Mouse (Mus musculus) neural tube, embryonic 11.5 days (tissue): Measurements from ENCODE around the gene Zfp628. TPM values are rescaled to one million over a fixed set of nuclear protein-coding genes. Genes with fewer than 3 reads are reported as not detected.
A peak's percentile ranks its signal among the peaks of the same experiment; 100 is the strongest.

Experiments
- ATAC-seq: fragments of 200-750 bp; cut with Nextera tagmentation; 2 replicates; pipeline ENCODE4 v1.8.0; 2017; ENCODE audit warnings: moderate number of reproducible peaks, mild to moderate bottlenecking, moderate TSS enrichment, moderate library complexity; ENCODE audit not compliant: insufficient read depth, low FRiP score, low TSS enrichment
- DNase-seq: peaks from one replicate; pipeline ENCODE4 v3.0.0-alpha.2; 2015; ENCODE audit warnings: low spot score
- H3K27ac ChIP-seq: fragments of 300-500 bp; sonication (generic); 2 replicates; pipeline ENCODE4 v1.5.1; 2014; ENCODE audit warnings: low read depth, mild to moderate bottlenecking, low read length
- H3K27me3 ChIP-seq: fragments of 300-500 bp; sonication (generic); 2 replicates; pipeline ENCODE4 v1.6.1; 2014; ENCODE audit warnings: mild to moderate bottlenecking, low read length, mixed read lengths; ENCODE audit not compliant: control insufficient read depth, insufficient read depth
- H3K36me3 ChIP-seq: fragments of 300-500 bp; sonication (generic); 2 replicates; pipeline ENCODE4 v1.6.1; 2014; ENCODE audit warnings: mild to moderate bottlenecking, low read length, moderate library complexity, mixed read lengths; ENCODE audit not compliant: control insufficient read depth, insufficient read depth
- H3K4me1 ChIP-seq: fragments of 300-500 bp; sonication (generic); 2 replicates; pipeline ENCODE4 v1.6.1; 2014; ENCODE audit warnings: low read length, mixed read lengths; ENCODE audit not compliant: control insufficient read depth, insufficient read depth
- H3K4me2 ChIP-seq: fragments of 300-500 bp; sonication (generic); 2 replicates; pipeline ENCODE4 v1.6.1; 2014; ENCODE audit warnings: low read depth, mild to moderate bottlenecking, moderate library complexity
- H3K4me3 ChIP-seq: fragments of 300-500 bp; sonication (generic); 2 replicates; pipeline ENCODE4 v1.5.1; 2014; ENCODE audit warnings: low read depth, low read length
- H3K9ac ChIP-seq: fragments of 300-500 bp; sonication (generic); 2 replicates; pipeline ENCODE4 v1.6.1; 2014; ENCODE audit warnings: mild to moderate bottlenecking, low read length
- H3K9me3 ChIP-seq: fragments of 300-500 bp; sonication (generic); 2 replicates; pipeline ENCODE4 v1.6.1; 2016; ENCODE audit warnings: low read length; ENCODE audit not compliant: control insufficient read depth
- WGBS: fragments of 180-500 bp; shearing (Covaris S2); extraction: QIAGEN DNeasy Blood & Tissue Kit; methylation state at CpG from one replicate; pipeline ENCODE4 v1.1.7; 2014; 5-methylcytosine and 5-hydroxymethylcytosine counted together
- polyA plus RNA-seq: library from polyadenylated mRNA; unstranded; fragments of >200 nt; fragmentation: Nextera tagmentation; extraction: Ambion mirVana; gene quantifications from 2 replicates; pipeline ENCODE4 v1.2.1, GENCODE M21; 2014

The Zfp628 gene
- polyA plus RNA-seq, 1 experiment from 2014 or later = 3.8 TPM

GRCm38 (mm10) chr7:4938456-4938855, 23.4 kb downstream of the Zfp628 start:
- ATAC-seq = 0 out of 2 replicates have a peak, but pooled peaks have one; percentile 31
- no peaks in the 10 kb centered on the region for H3K4me1 ChIP-seq
- 33% methylated on average over 2 of the region's 2 CpGs for WGBS
- no peak overlapping the region for H3K9ac ChIP-seq
- H3K9me3 ChIP-seq = no peaks in the 10 kb centered on the region
- no peaks in the 10 kb centered on the region for H3K27me3 ChIP-seq
- no peak overlapping the region for H3K4me3 ChIP-seq
- H3K4me2 ChIP-seq = no peak overlapping the region
- no peaks in the 10 kb centered on the region for H3K36me3 ChIP-seq
- peak; percentile 60 for DNase-seq
- H3K27ac ChIP-seq = no peak overlapping the region

- no peak overlapping the region for H3K4me2 ChIP-seq
- no peak overlapping the region for H3K27ac ChIP-seq
Measured at GRCm38 (mm10) chr7:4940068-4940479, 25.1 kb downstream of the Zfp628 start.

GRCm38 (mm10) chr7:4942673-4943072, 27.7 kb downstream of the Zfp628 start:
- no peaks in the 10 kb centered on the region for H3K4me1 ChIP-seq
- no peaks in the 10 kb centered on the region for H3K27me3 ChIP-seq
- H3K4me3 ChIP-seq = no peak overlapping the region
- no peak overlapping the region for H3K9ac ChIP-seq
- DNase-seq = no peak
- H3K4me2 ChIP-seq = no peak overlapping the region
- no peaks in the 10 kb centered on the region for H3K9me3 ChIP-seq
- H3K36me3 ChIP-seq = no peaks in the 10 kb centered on the region; the same call in 1 of the 2 replicates
- 54% methylated on average over 5 of the region's 5 CpGs for WGBS
- no peak for ATAC-seq
- H3K27ac ChIP-seq = no peak overlapping the region

More at GRCm38 (mm10) chr7:4940068-4940479, 25.1 kb downstream of the Zfp628 start:
- no peak overlapping the region for H3K9ac ChIP-seq
- H3K36me3 ChIP-seq = no peaks in the 10 kb centered on the region; the same call in 1 of the 2 replicates
- no peaks in the 10 kb centered on the region for H3K4me1 ChIP-seq
- no peaks in the 10 kb centered on the region for H3K27me3 ChIP-seq
- DNase-seq (peak; percentile 84), ATAC-seq (no peak)
- no peaks in the 10 kb centered on the region for H3K9me3 ChIP-seq
- H3K4me3 ChIP-seq = no peak overlapping the region
- 21% methylated on average over 9 of the region's 9 CpGs for WGBS

- peak; percentile 55; the same call in 1 of the 2 replicates for ATAC-seq
- Histone ChIP-seq H3K36me3 (no peaks in the 10 kb centered on the region; the same call in 1 of the 2 replicates), H3K9me3 (no peaks in the 10 kb centered on the region), H3K27me3 (no peaks in the 10 kb centered on the region), H3K9ac (no peak overlapping the region), H3K27ac (no peak overlapping the region), H3K4me2 (peak overlapping the region; percentile 27; the same call in 1 of the 2 replicates), H3K4me1 (no peaks in the 10 kb centered on the region), H3K4me3 (no peak overlapping the region)
- 24% methylated on average over 15 of the region's 15 CpGs for WGBS
- DNase-seq = peak; percentile 88
Measured at GRCm38 (mm10) chr7:4943223-4943815, 28.3 kb downstream of the Zfp628 start.

GRCm38 (mm10) chr7:4947855-4948254, 32.8 kb downstream of the Zfp628 start:
- DNase-seq (no peak), ATAC-seq (no peak)
- H3K27ac ChIP-seq = no peak overlapping the region
- no peaks in the 10 kb centered on the region for H3K9me3 ChIP-seq
- H3K4me3 ChIP-seq = no peak overlapping the region
- H3K27me3 ChIP-seq = no peaks in the 10 kb centered on the region
- H3K4me2 ChIP-seq = no peak overlapping the region
- no peaks in the 10 kb centered on the region for H3K4me1 ChIP-seq
- WGBS = 37% methylated on average over 2 of the region's 2 CpGs
- no peaks in the 10 kb centered on the region; the same call in 1 of the 2 replicates for H3K36me3 ChIP-seq
- H3K9ac ChIP-seq = no peak overlapping the region

GRCm38 (mm10) chr7:4948386-4948785, 33.4 kb downstream of the Zfp628 start:
- Histone ChIP-seq H3K4me2 (no peak overlapping the region), H3K4me3 (no peak overlapping the region), H3K4me1 (no peaks in the 10 kb centered on the region), H3K36me3 (no peaks in the 10 kb centered on the region; the same call in 1 of the 2 replicates), H3K27me3 (no peaks in the 10 kb centered on the region), H3K9ac (no peak overlapping the region), H3K9me3 (no peaks in the 10 kb centered on the region), H3K27ac (no peak overlapping the region)
- DNase-seq = no peak
- no peak for ATAC-seq
- 73% methylated on average over 6 of the region's 6 CpGs for WGBS

GRCm38 (mm10) chr7:4950561-4951342, 35.7 kb downstream of the Zfp628 start:
- no peak overlapping the region for H3K4me2 ChIP-seq
- H3K4me1 ChIP-seq = no peaks in the 10 kb centered on the region

GRCm38 (mm10) chr7:4953815-4954445, 38.9 kb downstream of the Zfp628 start:
- WGBS = 24% methylated on average over 10 of the region's 10 CpGs
- Histone ChIP-seq H3K4me2 (no peak overlapping the region), H3K9me3 (no peaks in the 10 kb centered on the region), H3K9ac (no peak overlapping the region), H3K4me3 (no peak overlapping the region), H3K4me1 (no peaks in the 10 kb centered on the region), H3K27ac (no peak overlapping the region), H3K27me3 (no peaks in the 10 kb centered on the region), H3K36me3 (no peaks in the 10 kb centered on the region)
- ATAC-seq = no peak
- DNase-seq = no peak

More at GRCm38 (mm10) chr7:4950561-4951342, 35.7 kb downstream of the Zfp628 start:
- Histone ChIP-seq H3K9me3 (no peaks in the 10 kb centered on the region), H3K27ac (no peak overlapping the region), H3K27me3 (no peaks in the 10 kb centered on the region), H3K4me3 (no peak overlapping the region), H3K9ac (no peak overlapping the region), H3K36me3 (no peaks in the 10 kb centered on the region)
- DNase-seq (no peak), ATAC-seq (no peak)
- 88% methylated on average over 19 of the region's 19 CpGs for WGBS
